Mouse (Mus musculus): ENCODE results near the gene Oaz3.

DNA sequence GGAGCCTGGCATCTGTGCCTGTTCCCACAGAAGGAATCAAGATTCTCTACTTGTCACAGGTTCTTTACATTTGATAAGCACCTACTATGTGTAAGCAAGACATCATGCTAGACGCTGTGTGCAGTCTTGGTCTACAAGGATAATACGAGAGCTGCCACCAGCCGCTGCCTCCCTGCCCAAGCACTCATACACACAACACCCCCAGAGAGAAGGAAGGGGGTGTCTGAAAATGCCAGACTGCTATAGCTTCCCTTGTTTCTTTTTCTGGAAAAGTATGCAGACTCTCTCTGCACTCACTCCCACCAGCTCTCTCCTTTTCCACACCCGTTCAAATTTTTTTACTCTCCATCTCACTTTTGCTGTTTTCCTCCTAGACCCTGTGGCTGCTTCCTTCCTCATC lies 33.7 kb upstream of the Oaz3 start:
- TF ChIP-seq CTCF (IDR thresholded peaks at IDR 0.05; ENCODE audit: borderline replicate concordance, insufficient read depth, low read depth, low read length) (no peak), POLR2A (IDR thresholded peaks at IDR 0.05; ENCODE audit: borderline replicate concordance, insufficient read depth, low read length) (no peak)
